ENCODE assay signal across 8 mouse cellular contexts in genomic region chr4:9027798-9028404, GRCm38 (mm10).
DNase-seq lines count a peak whose midpoint lies in the region; ATAC-seq and TF ChIP-seq lines count a peak whose summit lies in the region.

No protein-coding gene starts in this region.

- DNase-seq in heart, adult 9 months (ENCODE audit: low spot score in 2 of 2), result peak; percentile 70 to 83
- DNase-seq in limb, embryonic 14.5 days (ENCODE audit: low spot score), result peak; percentile 86
- DNase-seq in spleen, adult 2 months (ENCODE audit: low read depth in 1 of 2, low spot score in 2 of 2), result peak; percentile 30 to 83

- TF ChIP-seq POLR2A in limb, embryonic 14.5 days (IDR thresholded peaks at IDR 0.05; ENCODE audit: borderline replicate concordance, extremely low read depth, insufficient read depth, insufficient read length), result no peak
- no peak for TF ChIP-seq POLR2A in spleen, adult 2 months (IDR thresholded peaks at IDR 0.05; ENCODE audit: low read depth, low read length)

- 0 out of 2 replicates have a peak overlapping the region, but pooled peaks have one; percentile 46 for H3K27ac ChIP-seq in embryonic facial prominence, embryonic 12.5 days
- no peak overlapping the region for H3K27ac ChIP-seq in kidney, embryonic 14.5 days (ENCODE audit: low read depth, low read length)
- no peak overlapping the region for H3K27ac ChIP-seq in limb, embryonic 14.5 days (replicated peaks; ENCODE audit: low read depth, low read length)
- peak overlapping the region; percentile 56; the same call in 1 of the 2 replicates for H3K27ac ChIP-seq in midbrain, embryonic 16.5 days (ENCODE audit: low read length)
- H3K27ac ChIP-seq in spleen, adult 2 months (ENCODE audit: insufficient read depth, low read length), result no peak overlapping the region

- H3K4me2 ChIP-seq in embryonic facial prominence, embryonic 12.5 days (replicated peaks), result peak overlapping the region; percentile 87
- peak overlapping the region; percentile 95 for H3K4me2 ChIP-seq in kidney, embryonic 14.5 days (replicated peaks; ENCODE audit: low read depth, low read length)
- peak overlapping the region; percentile 84 for H3K4me2 ChIP-seq in limb, embryonic 14.5 days (replicated peaks; ENCODE audit: low read depth, low read length, severe bottlenecking)
- H3K4me2 ChIP-seq in midbrain, embryonic 16.5 days (ENCODE audit: low read length), result peak overlapping the region; percentile 72

- no peaks in the 10 kb centered on the region for H3K9me3 ChIP-seq in erythroblast, embryonic 14.5 days (ENCODE audit: control insufficient read depth, low read length)
- no peaks in the 10 kb centered on the region for H3K9me3 ChIP-seq in embryonic facial prominence, embryonic 12.5 days
- no peaks in the 10 kb centered on the region for H3K9me3 ChIP-seq in kidney, embryonic 14.5 days (ENCODE audit: control insufficient read depth, low read length)
- no peaks in the 10 kb centered on the region for H3K9me3 ChIP-seq in limb, embryonic 14.5 days (ENCODE audit: control insufficient read depth, low read length)
- no peaks in the 10 kb centered on the region for H3K9me3 ChIP-seq in midbrain, embryonic 16.5 days (replicated peaks; ENCODE audit: control insufficient read depth, low read length, poor library complexity, severe bottlenecking)

- peaks cover 3% of the 10 kb centered on the region; the same call in 1 of the 2 replicates for H3K27me3 ChIP-seq in erythroblast, embryonic 14.5 days (ENCODE audit: control insufficient read depth)
- H3K27me3 ChIP-seq in embryonic facial prominence, embryonic 12.5 days, result peaks cover 8% of the 10 kb centered on the region
- H3K27me3 ChIP-seq in kidney, embryonic 14.5 days (ENCODE audit: control insufficient read depth, insufficient read depth, low read length), result no peaks in the 10 kb centered on the region
- peaks cover 16% of the 10 kb centered on the region for H3K27me3 ChIP-seq in limb, embryonic 14.5 days (ENCODE audit: control insufficient read depth, insufficient read depth, low read length)
- H3K27me3 ChIP-seq in midbrain, embryonic 16.5 days (ENCODE audit: control insufficient read depth, insufficient read depth, low read depth, low read length), result no peaks in the 10 kb centered on the region
- peaks cover 3% of the 10 kb centered on the region; the same call in 1 of the 2 replicates for H3K27me3 ChIP-seq in spleen, adult 2 months (ENCODE audit: control insufficient read depth, insufficient read depth, low read length)

- peak overlapping the region; percentile 48 for H3K9ac ChIP-seq in embryonic facial prominence, embryonic 12.5 days
- peak overlapping the region; percentile 32; the same call in 1 of the 2 replicates for H3K9ac ChIP-seq in kidney, embryonic 14.5 days (ENCODE audit: low read depth, low read length)
- H3K9ac ChIP-seq in limb, embryonic 14.5 days (ENCODE audit: low read depth, low read length, severe bottlenecking), result peak overlapping the region; percentile 52
- peak overlapping the region; percentile 68 for H3K9ac ChIP-seq in midbrain, embryonic 16.5 days (ENCODE audit: low read depth, low read length)

- peak; percentile 94 for TF ChIP-seq CTCF in spleen, adult 2 months (IDR thresholded peaks at IDR 0.05; ENCODE audit: extremely low read depth, insufficient read depth, insufficient read length, insufficient replicate concordance)

- H3K4me3 ChIP-seq in erythroblast, embryonic 14.5 days (replicated peaks), result peak overlapping the region; percentile 21
- peak overlapping the region; percentile 41 for H3K4me3 ChIP-seq in embryonic facial prominence, embryonic 12.5 days
- peak overlapping the region; percentile 41 for H3K4me3 ChIP-seq in kidney, embryonic 14.5 days (ENCODE audit: low read length)
- H3K4me3 ChIP-seq in limb, embryonic 14.5 days (replicated peaks; ENCODE audit: low read length), result peak overlapping the region; percentile 43
- H3K4me3 ChIP-seq in midbrain, embryonic 16.5 days (ENCODE audit: low read depth, low read length), result peak overlapping the region; percentile 44
- H3K4me3 ChIP-seq in spleen, adult 2 months (ENCODE audit: extremely low read depth, insufficient read depth, insufficient read length), result peak overlapping the region; percentile 52

- under 1% methylated on average over 30 of the region's 30 CpGs for WGBS in embryonic facial prominence, embryonic 12.5 days
- WGBS in kidney, embryonic 14.5 days, result under 1% methylated on average over 30 of the region's 30 CpGs
- WGBS in limb, embryonic 14.5 days, result under 1% methylated on average over 30 of the region's 30 CpGs
- under 1% methylated on average over 30 of the region's 30 CpGs for WGBS in midbrain, embryonic 16.5 days
- under 1% methylated on average over 30 of the region's 30 CpGs for WGBS in spleen, adult 2 months

- H3K4me1 ChIP-seq in erythroblast, embryonic 14.5 days (ENCODE audit: control insufficient read depth), result peaks cover 6% of the 10 kb centered on the region
- peaks cover 8% of the 10 kb centered on the region; the same call in 1 of the 2 replicates for H3K4me1 ChIP-seq in embryonic facial prominence, embryonic 12.5 days
- peaks cover 8% of the 10 kb centered on the region for H3K4me1 ChIP-seq in kidney, embryonic 14.5 days (ENCODE audit: control insufficient read depth, insufficient read depth, low read length)
- peaks cover 11% of the 10 kb centered on the region for H3K4me1 ChIP-seq in limb, embryonic 14.5 days (ENCODE audit: control insufficient read depth, insufficient read depth, low read length)
- H3K4me1 ChIP-seq in midbrain, embryonic 16.5 days (ENCODE audit: control insufficient read depth, insufficient read depth, low read length), result peaks cover 12% of the 10 kb centered on the region
- H3K4me1 ChIP-seq in spleen, adult 2 months (ENCODE audit: control insufficient read depth, insufficient read depth, insufficient read length), result no peaks in the 10 kb centered on the region

- ATAC-seq in erythroblast, adult 5-6 weeks (replicated peaks; ENCODE audit: low FRiP score, poor library complexity, severe bottlenecking), result no peak
- ATAC-seq in embryonic facial prominence, embryonic 12.5 days (ENCODE audit: insufficient number of reproducible peaks, insufficient read depth, low FRiP score, low TSS enrichment), result peak; percentile 74; the same call in 1 of the 2 replicates
- peak; percentile 86 for ATAC-seq in kidney, embryonic 14.5 days (ENCODE audit: low FRiP score, low TSS enrichment)
- peak; percentile 87 for ATAC-seq in limb, embryonic 14.5 days (ENCODE audit: low FRiP score, low read depth)
- peak; percentile 95 for ATAC-seq in midbrain, embryonic 16.5 days

- H3K36me3 ChIP-seq in erythroblast, embryonic 14.5 days (ENCODE audit: control insufficient read depth), result no peaks in the 10 kb centered on the region
- no peaks in the 10 kb centered on the region for H3K36me3 ChIP-seq in embryonic facial prominence, embryonic 12.5 days
- no peaks in the 10 kb centered on the region for H3K36me3 ChIP-seq in kidney, embryonic 14.5 days (ENCODE audit: control insufficient read depth, insufficient read depth, low read length)
- H3K36me3 ChIP-seq in limb, embryonic 14.5 days (ENCODE audit: control insufficient read depth, insufficient read depth, low read length), result no peaks in the 10 kb centered on the region
- no peaks in the 10 kb centered on the region for H3K36me3 ChIP-seq in midbrain, embryonic 16.5 days (ENCODE audit: control insufficient read depth, insufficient read depth, low read length)
- H3K36me3 ChIP-seq in spleen, adult 2 months (ENCODE audit: control insufficient read depth, insufficient read depth, low read length), result no peaks in the 10 kb centered on the region

Comparison
In these comparisons a context has a peak if more than half of its experiments do, and no peak if none do; other contexts are left out.
1. H3K27ac ChIP-seq: peak in embryonic facial prominence, embryonic 12.5 days (single experiment) and midbrain, embryonic 16.5 days (single experiment); none in kidney, embryonic 14.5 days (single experiment), limb, embryonic 14.5 days (single experiment) and spleen, adult 2 months (single experiment).
2. Peak in every context shown above with its lines, with median percentiles within 50 percentile points of each other: H3K4me3 ChIP-seq, H3K4me2 ChIP-seq, H3K9ac ChIP-seq and DNase-seq.